Mouse (Mus musculus) forebrain, embryonic 14.5 days (tissue): ENCODE measurements around the gene Entpd1. TPM values are rescaled to one million over a fixed set of nuclear protein-coding genes. Genes with fewer than 3 reads are reported as not detected.

Experiments
- ATAC-seq: fragments of 200-750 bp; cut with Nextera tagmentation; 2 replicates; pipeline ENCODE4 v1.8.0; 2017; ENCODE audit warnings: mild to moderate bottlenecking, moderate library complexity
- DNase-seq: peaks from one replicate; pipeline ENCODE4 v3.0.0-alpha.2; 2015; ENCODE audit warnings: low spot score
- H3K27ac ChIP-seq: fragments of 300-500 bp; sonication (generic); 2 replicates; pipeline ENCODE4 v1.5.1; 2014; ENCODE audit warnings: low read depth, mild to moderate bottlenecking, control low read depth, low read length, moderate library complexity
- H3K27me3 ChIP-seq: fragments of 300-500 bp; sonication (generic); replicated peaks from 2 replicates; pipeline ENCODE4 v1.6.1; 2014; ENCODE audit warnings: low read length, control low read depth, mixed read lengths; ENCODE audit not compliant: control insufficient read depth, insufficient read depth
- H3K36me3 ChIP-seq: fragments of 300-500 bp; sonication (generic); 2 replicates; pipeline ENCODE4 v1.6.1; 2014; ENCODE audit warnings: low read length, control low read depth; ENCODE audit not compliant: control insufficient read depth, insufficient read depth
- H3K4me1 ChIP-seq: fragments of 300-500 bp; sonication (generic); 2 replicates; pipeline ENCODE4 v1.6.1; 2014; ENCODE audit warnings: antibody characterized with exemption, low read length, control low read depth; ENCODE audit not compliant: control insufficient read depth, insufficient read depth
- H3K4me2 ChIP-seq: fragments of 300-500 bp; sonication (generic); 2 replicates; pipeline ENCODE4 v1.6.1; 2014; ENCODE audit warnings: mild to moderate bottlenecking, control low read depth, low read length
- H3K4me3 ChIP-seq: fragments of 300-500 bp; sonication (generic); 2 replicates; pipeline ENCODE4 v1.5.1; 2014; ENCODE audit warnings: low read depth, low read length, control low read depth
- H3K9ac ChIP-seq: fragments of 300-500 bp; sonication (generic); 2 replicates; pipeline ENCODE4 v1.6.1; 2014; ENCODE audit warnings: mild to moderate bottlenecking, low read length, control low read depth, moderate library complexity
- H3K9me3 ChIP-seq: fragments of 300-500 bp; sonication (generic); replicated peaks from 2 replicates; pipeline ENCODE4 v1.6.1; 2016; ENCODE audit warnings: low read length, control low read depth, mixed read lengths; ENCODE audit not compliant: control insufficient read depth
- WGBS: fragments of 180-500 bp; shearing (Covaris S2); extraction: QIAGEN DNeasy Blood & Tissue Kit; methylation state at CpG from one replicate; pipeline ENCODE4 v1.1.7; 2014; 5-methylcytosine and 5-hydroxymethylcytosine counted together
- polyA plus RNA-seq: library from polyadenylated mRNA; unstranded; fragments of >200 nt; fragmentation: Nextera tagmentation; extraction: Ambion mirVana; gene quantifications from 2 replicates; pipeline ENCODE4 v1.2.1, GENCODE M21; 2014

Entpd1 gene
- polyA plus RNA-seq, 1 experiment from 2014 or later: 9.1 TPM

DNA sequence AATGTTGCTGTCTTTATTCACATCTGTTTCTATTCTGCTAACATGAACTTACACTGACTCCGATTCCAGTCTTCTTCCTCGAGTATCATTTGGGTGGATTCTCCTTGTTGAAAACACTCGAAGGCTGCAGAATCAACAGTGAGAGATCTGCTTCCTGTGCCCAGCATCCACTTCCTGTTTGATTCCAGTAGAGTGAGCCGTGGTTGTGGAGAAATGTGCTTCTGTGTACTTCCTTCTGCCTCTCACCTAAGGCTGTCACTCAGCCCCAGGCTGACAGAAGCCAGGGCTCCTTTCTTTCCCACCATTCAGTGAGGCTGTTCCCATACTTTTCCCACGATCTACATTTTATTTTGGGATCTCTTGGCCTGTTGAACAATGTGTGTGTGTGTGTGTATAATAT lies 37.9 kb downstream of the Entpd1 start:
- no peak overlapping the region for H3K27ac ChIP-seq
- no peak for ATAC-seq
- no peak overlapping the region for H3K4me2 ChIP-seq
- no peaks in the 10 kb centered on the region for H3K4me1 ChIP-seq
- no peak for DNase-seq
- H3K9me3 ChIP-seq: no peaks in the 10 kb centered on the region
- H3K27me3 ChIP-seq: no peaks in the 10 kb centered on the region
- 77% methylated on average over 5 of the region's 5 CpGs for WGBS
- H3K36me3 ChIP-seq: no peaks in the 10 kb centered on the region
- no peak overlapping the region for H3K9ac ChIP-seq
- H3K4me3 ChIP-seq: no peak overlapping the region

DNA sequence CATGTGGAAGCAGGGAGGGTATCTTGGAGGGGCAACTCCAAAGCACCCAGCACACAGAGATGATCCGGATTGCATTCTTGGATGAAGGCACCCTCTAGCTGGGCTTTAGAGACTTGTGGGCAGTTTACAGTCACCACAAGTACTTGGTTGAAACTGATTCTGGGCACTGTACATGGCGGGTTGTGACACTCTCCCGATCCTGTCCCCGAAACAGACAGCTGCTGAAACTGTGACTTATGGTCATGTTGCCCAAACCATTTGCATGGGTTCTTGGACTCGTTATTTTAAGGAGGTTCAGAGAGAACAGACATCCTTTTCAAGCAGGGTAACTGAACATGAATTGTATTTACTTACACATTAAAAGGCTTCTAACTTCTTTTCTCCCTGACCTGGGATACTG lies 44.0 kb downstream of the Entpd1 start:
- H3K4me3 ChIP-seq: no peak overlapping the region
- H3K9ac ChIP-seq: no peak overlapping the region
- H3K9me3 ChIP-seq: no peaks in the 10 kb centered on the region
- ATAC-seq: no peak
- no peak for DNase-seq
- no peaks in the 10 kb centered on the region for H3K27me3 ChIP-seq
- 90% methylated on average over 5 of the region's 5 CpGs for WGBS
- H3K27ac ChIP-seq: no peak overlapping the region
- H3K4me2 ChIP-seq: no peak overlapping the region
- no peaks in the 10 kb centered on the region for H3K36me3 ChIP-seq
- H3K4me1 ChIP-seq: no peaks in the 10 kb centered on the region

- ATAC-seq: no peak
Observed at GRCm38 (mm10) chr19:40658281-40658680, 46.1 kb downstream of the Entpd1 start.

DNA sequence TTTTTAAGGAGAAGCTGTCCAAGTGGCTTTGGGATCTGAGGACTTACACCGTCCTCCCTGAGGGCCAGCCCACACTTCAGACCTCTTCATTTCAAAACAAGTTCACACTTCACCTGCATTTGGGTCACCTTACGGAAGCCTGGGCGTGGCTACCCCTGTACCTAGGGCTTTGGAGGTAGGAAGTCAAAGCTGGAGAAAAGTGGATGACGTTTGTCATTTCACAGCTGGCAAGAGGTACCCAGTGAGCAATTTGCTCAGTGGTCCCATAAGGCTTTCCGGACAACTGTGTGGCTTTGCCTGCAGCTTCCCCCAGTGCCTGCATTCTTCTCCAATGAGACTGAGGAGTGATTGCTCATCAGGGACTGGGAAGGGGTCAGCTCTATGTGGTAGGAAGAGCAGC lies 46.8 kb downstream of the Entpd1 start:
- peak overlapping the region; percentile 64; the same call in 1 of the 2 replicates for H3K4me2 ChIP-seq
- no peaks in the 10 kb centered on the region for H3K36me3 ChIP-seq
- no peak overlapping the region for H3K9ac ChIP-seq
- ATAC-seq (no peak), DNase-seq (no peak)
- 57% methylated on average over 5 of the region's 5 CpGs for WGBS
- no peak overlapping the region for H3K4me3 ChIP-seq
- H3K27ac ChIP-seq: no peak overlapping the region
- H3K9me3 ChIP-seq: no peaks in the 10 kb centered on the region
- H3K27me3 ChIP-seq: no peaks in the 10 kb centered on the region
- peaks cover 11% of the 10 kb centered on the region for H3K4me1 ChIP-seq

More at GRCm38 (mm10) chr19:40658281-40658680, 46.1 kb downstream of the Entpd1 start:
- no peak overlapping the region for H3K4me2 ChIP-seq
- H3K27ac ChIP-seq: no peak overlapping the region
- H3K4me1 ChIP-seq: peaks cover 7% of the 10 kb centered on the region; the same call in 1 of the 2 replicates
- no peak for DNase-seq
- WGBS: 70% methylated on average over 6 of the region's 6 CpGs
- no peak overlapping the region for H3K9ac ChIP-seq
- H3K9me3 ChIP-seq: no peaks in the 10 kb centered on the region
- H3K4me3 ChIP-seq: no peak overlapping the region
- H3K27me3 ChIP-seq: no peaks in the 10 kb centered on the region
- H3K36me3 ChIP-seq: no peaks in the 10 kb centered on the region

- H3K27ac ChIP-seq: peak overlapping the region; percentile 78
- WGBS: 1% methylated on average over 16 of the region's 16 CpGs
- ATAC-seq (peak; percentile 89), DNase-seq (peak; percentile 82)
- no peaks in the 10 kb centered on the region for H3K9me3 ChIP-seq
- peak overlapping the region; percentile 57 for H3K9ac ChIP-seq
- no peaks in the 10 kb centered on the region for H3K27me3 ChIP-seq
- peaks cover 11% of the 10 kb centered on the region for H3K4me1 ChIP-seq
- peak overlapping the region; percentile 31 for H3K4me3 ChIP-seq
- no peaks in the 10 kb centered on the region for H3K36me3 ChIP-seq
- H3K4me2 ChIP-seq: peak overlapping the region; percentile 64
Observed at GRCm38 (mm10) chr19:40659651-40660478, 47.7 kb downstream of the Entpd1 start.

GRCm38 (mm10) chr19:40660510-40660909 lies 48.3 kb downstream of the Entpd1 start:
- H3K4me1 ChIP-seq: peaks cover 11% of the 10 kb centered on the region
- H3K9ac ChIP-seq: peak overlapping the region; percentile 57
- no peaks in the 10 kb centered on the region for H3K36me3 ChIP-seq
- ATAC-seq (peak; percentile 49), DNase-seq (peak; percentile 55)
- peak overlapping the region; percentile 78 for H3K27ac ChIP-seq
- H3K9me3 ChIP-seq: no peaks in the 10 kb centered on the region
- no peaks in the 10 kb centered on the region for H3K27me3 ChIP-seq
- peak overlapping the region; percentile 64 for H3K4me2 ChIP-seq
- WGBS: 12% methylated on average over 9 of the region's 9 CpGs
- H3K4me3 ChIP-seq: peak overlapping the region; percentile 31

DNA sequence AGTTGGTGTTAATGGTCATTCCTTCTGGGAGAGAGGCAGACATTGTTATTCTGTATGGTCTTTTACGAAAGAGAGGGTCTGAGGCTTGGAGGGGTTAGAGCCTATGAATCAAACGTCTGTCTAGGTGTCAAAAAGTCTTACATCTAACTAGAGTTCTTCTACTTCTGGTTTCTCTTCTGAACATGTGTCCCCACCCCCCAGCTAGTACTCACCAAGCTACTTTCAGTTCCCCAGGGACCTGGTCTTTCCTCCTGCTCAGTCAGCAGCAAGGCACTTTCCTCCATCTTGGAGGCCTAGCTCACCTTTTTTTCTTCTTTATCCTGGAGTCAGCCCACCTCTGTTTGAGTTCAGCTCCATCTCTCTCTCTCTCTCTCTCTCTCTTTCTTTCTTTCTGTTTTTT lies 48.9 kb downstream of the Entpd1 start:
- peak overlapping the region; percentile 31 for H3K4me3 ChIP-seq
- no peaks in the 10 kb centered on the region for H3K9me3 ChIP-seq
- H3K4me1 ChIP-seq: peaks cover 11% of the 10 kb centered on the region
- H3K4me2 ChIP-seq: peak overlapping the region; percentile 64
- peak overlapping the region; percentile 57; the same call in 1 of the 2 replicates for H3K9ac ChIP-seq
- no peak overlapping the region; the same call in 1 of the 2 replicates for H3K27ac ChIP-seq
- 87% methylated on average over 2 of the region's 2 CpGs for WGBS
- ATAC-seq (no peak), DNase-seq (no peak)
- H3K27me3 ChIP-seq: no peaks in the 10 kb centered on the region
- H3K36me3 ChIP-seq: no peaks in the 10 kb centered on the region

- Histone ChIP-seq H3K4me1 (peaks cover 11% of the 10 kb centered on the region), H3K9me3 (no peaks in the 10 kb centered on the region), H3K36me3 (no peaks in the 10 kb centered on the region), H3K4me3 (no peak overlapping the region), H3K27ac (no peak overlapping the region), H3K9ac (no peak overlapping the region), H3K4me2 (peak overlapping the region; percentile 64), H3K27me3 (no peaks in the 10 kb centered on the region)
- ATAC-seq (no peak), DNase-seq (no peak)
- WGBS: 87% methylated on average over 6 of the region's 6 CpGs
Observed at GRCm38 (mm10) chr19:40661874-40662273, 49.7 kb downstream of the Entpd1 start.

GRCm38 (mm10) chr19:40662727-40663126 lies 50.6 kb downstream of the Entpd1 start:
- WGBS: 78% methylated on average over 2 of the region's 2 CpGs
- Histone ChIP-seq H3K9me3 (no peaks in the 10 kb centered on the region), H3K4me2 (no peak overlapping the region), H3K27me3 (no peaks in the 10 kb centered on the region), H3K9ac (no peak overlapping the region), H3K4me3 (no peak overlapping the region), H3K36me3 (no peaks in the 10 kb centered on the region), H3K4me1 (peaks cover 11% of the 10 kb centered on the region), H3K27ac (no peak overlapping the region)
- ATAC-seq: no peak
- no peak for DNase-seq
